Mouse (Mus musculus) brain, adult 2 months (tissue): ENCODE results near the gene Frrs1.

ENCODE experiments used
- DNase-seq: peaks from one replicate; pipeline ENCODE4 v3.0.0; 2011; ENCODE audit warnings: low read depth, low spot score

The Frrs1 gene

GRCm38 (mm10) chr3:116848099-116848498 lies 11.2 kb upstream of the Frrs1 start:
- DNase-seq: peak; percentile 33

GRCm38 (mm10) chr3:116848936-116849335 lies 10.3 kb upstream of the Frrs1 start:
- no peak for DNase-seq

GRCm38 (mm10) chr3:116850376-116850775 lies 8.9 kb upstream of the Frrs1 start:
- DNase-seq: no peak

- DNase-seq: no peak
Measured at GRCm38 (mm10) chr3:116852421-116852820, 6.8 kb upstream of the Frrs1 start.

DNA sequence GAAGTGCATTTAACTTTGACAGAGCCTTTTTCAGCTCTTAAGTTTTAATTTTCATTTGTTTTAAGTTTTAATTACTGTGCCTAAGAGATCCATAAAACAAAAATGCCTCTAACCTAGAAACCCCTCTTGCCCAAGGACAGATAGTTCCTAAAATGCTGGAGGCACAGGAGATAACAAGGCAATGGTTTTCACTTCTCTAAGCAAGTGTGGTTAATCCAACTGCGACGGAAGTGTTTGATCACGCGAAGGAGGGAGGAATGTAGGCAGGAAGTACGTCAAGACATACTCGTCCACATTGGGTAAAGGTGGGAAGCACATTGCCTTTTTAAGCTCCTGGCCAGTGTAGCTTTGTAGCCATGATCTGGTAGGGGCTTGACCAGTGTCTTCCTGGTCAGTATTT lies 1.7 kb upstream of the Frrs1 start:
- no peak for DNase-seq

DNA sequence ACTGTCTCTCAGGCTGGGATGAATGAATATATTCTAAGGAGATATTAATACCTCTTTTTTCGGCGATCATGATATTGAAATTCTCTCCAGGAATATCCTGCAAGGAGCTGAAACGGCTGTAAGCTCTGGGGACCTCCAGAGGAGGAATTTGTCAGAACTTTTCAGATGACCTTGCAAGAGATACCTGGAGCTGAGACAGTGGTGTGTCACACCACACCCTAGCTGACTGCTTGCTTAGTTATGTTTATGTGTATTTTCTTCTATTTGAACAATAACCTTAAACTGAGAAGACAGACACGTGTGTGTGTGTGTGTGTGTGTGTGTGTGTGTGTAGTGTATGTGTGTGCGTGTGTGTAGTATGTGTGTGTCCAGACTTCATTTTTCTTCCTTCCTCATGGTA lies 488 bp downstream of the Frrs1 start:
- no peak for DNase-seq

GRCm38 (mm10) chr3:116860333-116861222 lies 1.3 kb downstream of the Frrs1 start:
- no peak for DNase-seq

GRCm38 (mm10) chr3:116861223-116861539 lies 1.9 kb downstream of the Frrs1 start:
- no peak for DNase-seq

DNA sequence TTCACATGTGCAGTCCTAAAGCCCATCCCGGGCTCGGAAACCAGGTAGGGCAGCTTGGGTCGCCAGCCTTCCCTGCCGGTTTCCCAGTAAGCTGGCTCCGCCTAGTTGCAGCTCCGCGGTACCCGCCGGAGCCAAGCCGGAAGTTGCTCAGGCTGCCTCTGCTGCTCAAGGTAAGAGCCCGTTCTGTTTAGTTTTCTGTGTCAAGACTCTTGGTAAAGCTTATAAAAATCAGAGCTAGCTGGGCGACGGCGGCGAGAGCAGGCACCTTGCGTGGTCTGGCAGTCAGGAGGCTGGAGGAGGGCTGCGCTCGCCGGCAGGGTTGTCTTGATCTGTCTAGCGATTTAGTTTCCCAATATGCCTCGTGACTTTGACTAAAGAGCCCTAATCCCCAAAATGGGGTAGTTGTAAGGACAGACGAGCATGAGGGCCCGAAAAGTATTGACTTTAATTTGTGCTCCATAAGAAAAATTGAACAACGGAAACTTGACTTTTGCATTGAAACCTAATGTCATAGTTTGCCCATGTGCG lies 2.3 kb downstream of the Frrs1 start:
- DNase-seq: peak; percentile 60

DNA sequence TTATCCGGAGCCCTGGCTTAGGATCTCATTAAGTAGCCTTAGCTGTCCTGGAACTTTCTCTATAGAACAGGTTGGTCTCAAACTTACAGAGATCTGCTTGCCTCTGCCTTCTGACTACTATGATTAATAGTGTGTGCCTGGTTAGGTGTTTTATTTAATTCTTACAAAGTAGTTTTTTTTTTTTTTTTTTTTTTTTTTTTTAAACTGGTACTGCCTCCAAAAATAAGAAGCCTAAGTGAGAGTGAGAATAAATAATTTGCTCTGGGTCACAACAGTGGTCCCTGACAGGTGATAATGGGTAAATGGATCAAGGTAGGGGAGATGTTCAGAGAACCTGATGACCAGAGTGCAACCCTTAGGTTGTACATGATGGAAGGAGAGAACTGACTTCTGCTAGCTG lies 3.4 kb downstream of the Frrs1 start:
- DNase-seq: no peak

DNA sequence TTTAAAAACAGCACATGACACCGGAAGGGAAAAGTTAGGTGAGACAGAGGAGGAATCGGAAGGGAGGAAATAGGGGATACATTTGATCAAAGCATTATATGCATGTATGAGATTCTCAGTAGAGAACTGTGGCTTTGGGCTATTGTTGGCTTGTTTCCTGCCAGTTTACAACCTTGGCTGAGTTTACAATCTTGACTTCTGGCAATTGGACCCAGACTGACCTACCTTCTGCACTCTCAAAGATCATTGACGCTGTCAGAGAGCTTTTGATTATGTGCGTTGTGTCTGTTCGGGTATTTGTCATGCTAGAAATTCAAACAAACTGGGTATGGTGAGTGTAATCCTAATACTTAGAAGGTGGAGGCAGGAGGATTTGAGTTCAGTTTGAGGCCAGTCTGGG lies 5.2 kb downstream of the Frrs1 start:
- DNase-seq: no peak

DNA sequence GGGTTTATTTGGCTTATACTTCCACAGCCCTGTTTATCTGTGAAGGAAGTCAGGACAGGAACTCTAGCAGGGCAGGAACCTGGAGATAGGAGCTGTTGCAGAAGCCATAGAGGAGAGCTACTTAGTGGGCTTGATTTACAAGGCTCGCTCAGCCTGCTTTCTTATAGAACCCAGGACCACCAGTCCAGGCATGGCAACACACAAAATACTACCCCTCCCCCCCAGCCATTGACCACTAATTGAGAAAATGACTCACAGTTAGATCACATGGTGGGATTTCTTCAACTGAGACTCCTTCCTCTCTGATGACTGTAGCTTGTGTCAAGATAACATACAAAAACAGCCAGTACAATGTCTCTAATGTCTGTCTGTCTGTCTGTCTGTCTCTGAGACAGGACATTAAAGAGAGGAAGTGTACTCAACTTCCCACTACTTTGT lies 6.0 kb downstream of the Frrs1 start:
- DNase-seq: no peak

DNA sequence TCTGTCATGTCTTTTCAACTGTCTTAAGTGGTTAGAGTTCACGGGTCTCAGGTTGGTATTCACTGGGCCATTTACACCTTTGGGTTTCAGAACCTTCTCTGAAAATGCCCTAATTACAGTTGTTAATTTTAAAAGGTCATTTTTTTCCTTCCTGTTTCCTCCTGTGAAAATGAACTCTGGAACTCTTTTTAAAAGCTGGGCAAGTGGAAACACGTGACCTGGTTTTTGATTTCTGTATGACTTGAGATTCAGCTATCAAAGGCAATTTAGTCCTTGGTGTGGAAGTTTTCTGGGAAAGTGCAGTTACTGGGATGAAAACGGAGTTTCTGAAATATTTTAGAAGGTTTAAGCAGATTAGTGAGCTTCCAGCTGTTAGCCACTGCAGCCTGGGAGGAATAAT lies 11.1 kb downstream of the Frrs1 start:
- no peak for DNase-seq

GRCm38 (mm10) chr3:116882221-116882960 lies 23.1 kb downstream of the Frrs1 start:
- DNase-seq: no peak

GRCm38 (mm10) chr3:116884941-116885340 lies 25.7 kb downstream of the Frrs1 start:
- DNase-seq: no peak

DNA sequence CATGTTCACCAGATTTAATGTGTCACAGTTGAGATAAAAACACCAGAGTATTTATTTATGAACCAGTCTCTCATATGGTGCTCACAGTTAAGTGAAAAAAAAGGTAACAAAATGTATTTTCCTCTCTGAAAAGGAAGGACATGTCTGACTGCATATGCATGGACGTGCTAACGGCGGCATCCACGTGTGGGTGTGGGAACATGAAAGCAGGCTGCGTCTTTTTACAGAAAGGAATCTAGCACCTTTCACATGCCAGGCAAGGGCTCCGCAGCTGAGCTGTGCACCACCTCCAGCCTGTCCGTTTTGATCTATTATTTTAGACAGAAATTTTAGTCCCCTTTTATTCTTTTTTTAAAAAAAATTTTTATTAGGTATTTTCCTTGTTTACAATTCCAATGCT lies 30.1 kb downstream of the Frrs1 start:
- DNase-seq: peak; percentile 27

- DNase-seq: no peak
Measured at GRCm38 (mm10) chr3:116890576-116890975, 31.3 kb downstream of the Frrs1 start.

DNA sequence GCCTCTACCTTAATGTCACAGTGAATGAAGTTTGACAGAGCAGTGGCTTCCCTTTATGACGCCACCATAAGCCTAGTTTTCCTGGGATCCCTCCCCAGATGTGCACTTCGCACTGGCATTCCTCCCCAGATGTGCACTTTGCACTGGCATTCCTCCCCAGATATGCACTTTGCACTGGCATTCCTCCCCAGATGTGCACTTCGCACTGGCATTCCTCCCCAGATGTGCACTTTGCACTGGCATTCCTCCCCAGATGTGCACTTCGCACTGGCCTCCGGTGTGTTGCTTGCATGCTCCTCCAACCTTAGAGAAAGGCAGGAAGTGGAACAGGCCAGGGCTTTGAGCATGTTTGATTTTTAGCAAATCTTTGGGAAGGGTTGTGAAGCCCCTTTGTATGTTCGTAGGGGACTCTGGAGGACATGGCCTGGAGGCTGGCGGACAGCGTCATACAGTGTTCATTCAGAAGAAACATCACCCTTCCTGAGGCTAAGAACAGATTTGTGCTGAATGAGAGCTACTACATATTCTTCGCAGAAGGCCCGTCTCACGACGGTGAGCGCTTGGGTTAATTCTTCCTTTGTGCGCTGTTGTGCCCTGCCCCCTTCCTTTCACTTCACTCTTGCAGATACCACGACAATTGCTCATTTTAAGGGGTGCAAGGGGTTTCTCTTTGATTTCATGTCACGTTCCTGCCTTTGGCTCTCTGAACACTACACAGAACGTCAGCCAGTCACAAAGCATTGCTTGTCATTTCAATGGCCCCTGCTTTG lies 32.4 kb downstream of the Frrs1 start:
- DNase-seq: no peak

DNA sequence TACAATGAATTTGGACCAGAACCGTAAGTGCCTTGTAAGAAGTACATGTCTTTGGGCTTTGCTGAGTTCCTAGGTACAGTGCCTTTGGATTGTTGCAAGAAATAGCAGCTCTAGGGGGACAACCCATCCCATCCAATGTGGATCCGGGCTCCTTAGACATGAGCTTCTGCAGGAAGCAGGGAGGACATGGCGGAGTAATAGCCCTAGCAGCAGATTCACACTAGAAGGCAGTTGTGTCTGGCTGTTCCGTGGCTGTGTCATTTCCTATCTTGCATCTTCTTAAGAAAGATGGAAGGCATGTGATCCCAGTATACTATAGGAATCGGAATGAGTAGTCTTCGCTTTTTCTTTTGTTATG lies 32.9 kb downstream of the Frrs1 start:
- DNase-seq: no peak

DNA sequence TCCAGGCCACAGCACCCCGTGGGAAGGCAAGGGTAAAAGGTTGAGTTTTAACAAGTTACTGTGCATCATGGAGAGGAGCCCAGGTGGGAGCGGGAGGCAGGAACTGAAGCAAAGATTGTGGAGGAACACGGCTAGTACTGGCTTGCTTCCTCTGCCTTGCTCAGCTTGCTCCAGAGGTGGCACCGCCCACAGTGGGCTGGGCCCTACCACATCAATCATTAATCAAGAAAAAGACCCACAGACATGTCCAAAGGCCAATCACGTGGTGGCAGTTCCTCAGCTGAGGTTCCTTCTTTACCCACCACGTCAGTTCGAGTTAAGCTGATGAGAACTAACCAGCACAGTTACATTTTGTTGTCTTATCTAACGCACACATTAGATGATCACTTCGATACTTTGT lies 33.6 kb downstream of the Frrs1 start:
- no peak for DNase-seq

- peak; percentile 88 for DNase-seq
Measured at GRCm38 (mm10) chr3:116904158-116904557, 44.9 kb downstream of the Frrs1 start.

DNA sequence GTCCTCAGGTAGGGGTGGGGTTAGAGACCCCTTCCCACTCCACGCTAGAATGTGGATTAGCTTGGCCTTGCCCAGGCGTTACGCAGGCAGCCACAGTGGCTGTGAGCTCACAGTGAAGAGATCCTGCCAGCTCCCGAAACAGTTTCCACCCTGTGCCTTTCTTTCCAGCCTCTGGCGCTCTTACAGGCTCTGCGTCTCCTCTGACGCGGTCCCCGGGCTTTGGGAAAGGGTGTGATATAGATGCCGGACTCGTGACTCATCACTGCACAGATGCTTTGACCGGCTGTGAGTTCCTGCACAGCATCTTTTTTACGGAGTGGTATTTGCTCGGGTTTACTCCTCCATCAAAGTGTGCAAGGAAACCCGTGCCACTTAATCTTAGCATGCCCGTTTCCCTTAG lies 46.6 kb downstream of the Frrs1 start:
- peak; percentile 86 for DNase-seq
